In the genomic region with DNA sequence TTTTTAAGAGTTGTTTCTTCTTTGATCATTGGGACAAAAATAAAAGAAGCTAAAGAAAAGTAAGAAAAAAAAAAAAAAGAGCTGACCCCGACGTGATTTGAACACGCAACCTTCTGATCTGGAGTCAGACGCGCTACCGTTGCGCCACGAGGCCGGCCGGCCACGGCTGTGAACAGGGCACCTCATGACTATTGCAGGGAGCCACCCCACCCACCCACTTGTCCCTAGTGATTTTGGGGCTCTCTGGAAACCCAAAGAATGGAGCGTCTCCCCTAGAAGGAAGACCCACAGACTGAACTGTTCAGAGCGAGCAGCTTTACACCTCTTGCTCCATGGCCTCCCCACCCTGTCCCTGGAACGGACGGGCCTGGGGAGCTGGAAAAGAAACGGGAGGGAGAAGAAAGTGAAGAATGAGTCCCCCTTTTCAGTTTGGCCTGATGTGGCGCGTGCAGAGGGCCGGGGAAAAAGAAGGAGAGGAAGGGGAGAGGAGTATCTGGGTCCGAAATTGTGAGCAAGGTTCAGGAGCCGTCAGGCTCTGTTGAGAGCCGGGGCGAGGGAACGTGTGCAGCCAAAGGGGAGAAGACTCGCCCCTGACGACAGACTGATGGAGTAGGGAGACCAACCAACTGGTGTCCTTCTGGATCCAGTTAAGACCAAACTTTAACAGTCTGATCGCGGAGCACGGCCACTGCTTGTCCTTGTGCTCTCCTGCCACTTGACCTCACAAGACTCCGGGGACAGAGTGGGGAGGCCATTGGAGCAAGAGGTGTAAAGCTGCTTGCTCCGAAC, we compare ENCODE assay signal across 1 mouse cellular context.
TF ChIP-seq lines count a peak whose summit lies in the region.

No protein-coding gene starts in this region.

TF ChIP-seq in MEL, 35 proteins besides CTCF, POLR2A, EP300 and RAD21:
- peak; percentile 69 for TF ChIP-seq KAT2A (conservative IDR thresholded peaks at IDR 0.05; ENCODE audit: low read depth, low read length)
- TF ChIP-seq ZMIZ1 (IDR thresholded peaks at IDR 0.05; ENCODE audit: low read depth, low read length) = no peak
- 0 out of 2 replicates have a peak, but pooled peaks have one; percentile 29 for TF ChIP-seq NELFE (IDR thresholded peaks at IDR 0.05; ENCODE audit: low read depth, low read length)
- no peak for TF ChIP-seq UBTF (IDR thresholded peaks at IDR 0.05; ENCODE audit: borderline replicate concordance, insufficient read depth, low read depth, low read length)
- no peak for TF ChIP-seq MYB (IDR thresholded peaks at IDR 0.05; ENCODE audit: low read depth, low read length)
- TF ChIP-seq JUND (IDR thresholded peaks at IDR 0.05; ENCODE audit: low read depth, low read length) = no peak
- 0 out of 2 replicates have a peak, but pooled peaks have one; percentile 71 for TF ChIP-seq MAFK (IDR thresholded peaks at IDR 0.05; ENCODE audit: borderline replicate concordance, low read depth, low read length)
- TF ChIP-seq ZNF384 (IDR thresholded peaks at IDR 0.05; ENCODE audit: low read depth, low read length) = peak; percentile 98
- TF ChIP-seq SIN3A (IDR thresholded peaks at IDR 0.05; ENCODE audit: low read length) = peak; percentile 79
- no peak for TF ChIP-seq RCOR1 (IDR thresholded peaks at IDR 0.05; ENCODE audit: low read depth, low read length)
- no peak; the same call in 1 of the 2 replicates for TF ChIP-seq MXI1 (IDR thresholded peaks at IDR 0.05; ENCODE audit: low read depth, low read length)
- TF ChIP-seq HCFC1 (IDR thresholded peaks at IDR 0.05; ENCODE audit: low read depth, low read length) = peak; percentile 38; the same call in 1 of the 2 replicates
- peak; percentile 98 for TF ChIP-seq TBP (IDR thresholded peaks at IDR 0.05; ENCODE audit: low read depth, low read length)
- TF ChIP-seq ELF1 (IDR thresholded peaks at IDR 0.05; ENCODE audit: low read depth, low read length) = 0 out of 2 replicates have a peak, but pooled peaks have one; percentile 6
- 0 out of 2 replicates have a peak, but pooled peaks have one; percentile 4 for TF ChIP-seq MAX (IDR thresholded peaks at IDR 0.05; ENCODE audit: low read length)
